Mouse (Mus musculus) heart, embryonic 10.5 days (tissue): Measurements from ENCODE around the gene Zfp148. TPM values are rescaled to one million over a fixed set of nuclear protein-coding genes. Genes with fewer than 3 reads are reported as not detected.
"Not testable (repeated sequence)": the region's sequence is repeated elsewhere in the genome, so short reads cannot be mapped to it uniquely, and the experiment has no call there.

Source experiments
- DNase-seq: peaks from one replicate; pipeline ENCODE4 v3.0.0-alpha.2; 2017; ENCODE audit warnings: low spot score
- H3K27ac ChIP-seq: fragments of 300-500 bp; sonication (generic); 2 replicates; pipeline ENCODE4 v1.5.1; 2016; ENCODE audit warnings: mild to moderate bottlenecking
- H3K27me3 ChIP-seq: fragments of 300-500 bp; sonication (generic); 2 replicates; pipeline ENCODE4 v1.6.1; 2016; ENCODE audit warnings: mild to moderate bottlenecking; ENCODE audit not compliant: poor library complexity, insufficient read depth, severe bottlenecking
- H3K36me3 ChIP-seq: fragments of 300-500 bp; sonication (generic); 2 replicates; pipeline ENCODE4 v1.6.1; 2016; ENCODE audit warnings: mild to moderate bottlenecking, moderate library complexity
- H3K4me1 ChIP-seq: fragments of 300-500 bp; sonication (generic); 2 replicates; pipeline ENCODE4 v1.6.1; 2016; ENCODE audit warnings: mild to moderate bottlenecking
- H3K4me3 ChIP-seq: fragments of 300-500 bp; sonication (generic); 2 replicates; pipeline ENCODE4 v1.5.1; 2016; ENCODE audit warnings: mild to moderate bottlenecking, moderate library complexity
- H3K9me3 ChIP-seq: fragments of 300-500 bp; sonication (generic); 2 replicates; pipeline ENCODE4 v1.6.1; 2016; ENCODE audit warnings: mild to moderate bottlenecking, moderate library complexity
- WGBS: fragments of 180-500 bp; shearing (Covaris S2); methylation state at CpG from one replicate; pipeline ENCODE4 v1.1.7; 2016; 5-methylcytosine and 5-hydroxymethylcytosine counted together
- polyA plus RNA-seq: library from polyadenylated mRNA; unstranded; fragments of >200 nt; fragmentation: Nextera tagmentation; extraction: Ambion mirVana; gene quantifications from 2 replicates; pipeline ENCODE4 v1.2.1, GENCODE M21; 2016

Zfp148 gene
- polyA plus RNA-seq = 38.0 and 43.5 TPM in 2 replicates

DNA sequence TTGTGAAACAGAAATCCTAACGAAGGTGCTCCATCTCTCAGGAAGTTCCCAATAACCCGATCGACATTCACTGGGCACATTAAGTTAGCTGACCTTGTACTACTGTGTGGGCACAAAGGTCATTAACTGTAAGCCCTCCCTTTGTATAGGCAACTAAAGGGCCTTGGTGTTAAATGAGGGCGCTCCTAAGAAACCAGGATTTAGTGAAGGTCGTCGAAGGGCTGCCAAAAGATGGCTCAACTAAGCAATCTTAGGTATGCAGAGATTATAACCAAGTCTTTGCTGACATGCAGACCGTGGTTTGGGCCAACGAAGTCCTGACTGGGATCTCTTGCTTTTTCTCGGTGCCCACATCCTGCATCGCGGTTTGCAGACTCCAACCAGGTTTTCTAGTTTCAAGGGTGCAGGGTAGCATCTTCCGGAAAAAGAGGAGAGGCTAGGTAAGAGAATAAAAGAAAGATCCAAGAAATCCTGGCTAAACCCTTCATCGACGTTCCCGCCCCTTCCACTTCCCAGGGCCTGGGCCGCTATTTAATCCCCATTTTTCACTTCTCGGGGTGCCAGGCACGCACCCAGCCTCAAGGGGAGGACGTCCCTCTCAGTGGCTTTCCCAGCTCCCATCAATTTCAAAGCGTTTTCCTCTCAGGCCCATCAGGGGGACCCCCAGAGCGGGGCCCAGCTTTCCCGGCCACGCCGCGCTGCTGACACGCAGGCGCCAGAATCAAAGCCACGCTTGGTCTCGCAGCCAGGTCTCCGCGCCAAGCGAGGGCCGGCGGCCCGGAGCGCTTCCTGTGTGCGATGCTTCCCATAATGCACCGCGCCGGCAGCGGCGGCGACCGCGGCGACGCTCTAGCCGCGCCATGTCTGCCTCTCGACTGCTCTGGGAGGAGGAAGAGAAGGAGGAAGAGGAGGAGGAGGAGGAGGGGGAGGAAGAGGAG, at the start of gene Zfp148:
Gene Zfp148, plus strand, starts transcription at position 893 of the 938 bp plus-strand sequence.
- peaks cover 13% of the 10 kb centered on the region; the same call in 1 of the 2 replicates for H3K4me1 ChIP-seq
- whole genome bisulfite sequencing = 4% methylated on average over 47 of the region's 50 CpGs
- H3K9me3 ChIP-seq, H3K27me3 ChIP-seq, H3K36me3 ChIP-seq: not testable (repeated sequence)
- DNase-seq = peak; percentile 94
- peak within 1 kb of the TSS; percentile 99 for H3K27ac ChIP-seq
- peak within 1 kb of the TSS; percentile 98 for H3K4me3 ChIP-seq

DNA sequence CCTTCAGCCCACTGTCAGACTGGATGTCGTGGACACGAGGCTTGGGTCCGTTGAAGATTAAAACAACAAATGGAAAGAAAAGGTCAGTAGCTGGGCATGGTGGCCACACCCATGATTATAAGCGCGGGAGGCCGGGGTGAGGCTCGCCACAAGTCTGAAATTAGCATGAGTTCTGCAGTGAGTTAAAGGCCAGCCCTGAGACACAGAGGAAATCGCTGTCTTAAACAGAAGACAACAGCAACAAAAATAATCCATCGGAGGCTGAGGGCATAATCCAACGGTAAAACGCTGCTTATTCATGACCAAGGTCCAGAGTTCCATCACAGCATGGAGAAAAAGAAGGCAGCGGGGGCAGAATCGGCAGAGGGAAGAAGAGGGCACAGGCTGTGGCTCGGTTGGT, 47.6 kb upstream of the Zfp148 start:
- no peaks in the 10 kb centered on the region for H3K36me3 ChIP-seq
- H3K4me1 ChIP-seq = peaks cover 10% of the 10 kb centered on the region
- WGBS = 76% methylated on average over 14 of the region's 14 CpGs
- no peak overlapping the region for H3K27ac ChIP-seq
- H3K4me3 ChIP-seq = no peak overlapping the region
- H3K9me3 ChIP-seq = no peaks in the 10 kb centered on the region
- DNase-seq = no peak
- no peaks in the 10 kb centered on the region for H3K27me3 ChIP-seq

DNA sequence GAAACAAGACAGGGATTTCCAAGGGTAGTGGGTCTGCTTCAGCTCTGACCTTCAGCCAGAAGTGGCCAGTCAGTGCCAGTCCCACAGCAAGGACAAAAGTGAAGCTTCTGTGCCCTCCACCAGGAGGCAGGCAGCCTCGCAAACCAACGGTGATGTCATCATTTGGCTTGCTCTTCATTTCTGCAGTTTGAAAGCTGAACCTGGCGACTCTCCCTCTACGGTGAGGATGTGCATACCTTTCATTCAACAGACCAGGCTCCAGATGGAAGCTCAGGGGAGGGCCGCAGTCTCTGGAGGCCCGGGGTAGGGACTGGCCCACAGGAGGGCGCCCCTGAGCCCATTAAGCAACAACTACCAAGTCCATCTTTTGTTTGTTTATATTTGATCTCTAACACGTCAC, 43.5 kb upstream of the Zfp148 start:
- peak; percentile 88 for DNase-seq
- Histone ChIP-seq H3K36me3 (no peaks in the 10 kb centered on the region), H3K4me1 (peaks cover 14% of the 10 kb centered on the region), H3K9me3 (no peaks in the 10 kb centered on the region), H3K27ac (peak overlapping the region; percentile 31), H3K4me3 (no peak overlapping the region), H3K27me3 (no peaks in the 10 kb centered on the region)
- WGBS = 8% methylated on average over 8 of the region's 8 CpGs

DNA sequence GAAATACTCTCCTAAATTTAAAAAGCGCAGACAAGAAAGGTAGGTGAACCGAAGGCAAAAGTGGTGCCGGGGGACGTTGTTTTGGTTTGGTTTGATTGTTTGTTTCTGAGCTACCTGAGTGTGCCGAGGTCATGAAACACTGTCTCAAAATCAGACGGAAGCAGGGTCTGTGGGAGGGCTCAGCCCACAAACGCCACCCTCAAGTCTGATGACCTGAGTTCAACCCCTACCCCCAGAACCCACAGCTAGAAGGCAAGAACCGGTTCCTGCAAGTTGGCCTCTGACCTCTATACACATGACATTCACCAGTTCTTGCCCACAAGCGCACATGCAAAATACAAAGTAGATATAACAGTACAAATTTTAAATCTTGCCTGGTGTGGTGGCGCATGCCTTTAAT, 43.0 kb upstream of the Zfp148 start:
- Histone ChIP-seq H3K27ac (peak overlapping the region; percentile 30; the same call in 1 of the 2 replicates), H3K36me3 (no peaks in the 10 kb centered on the region), H3K4me1 (peaks cover 14% of the 10 kb centered on the region), H3K4me3 (no peak overlapping the region), H3K27me3 (no peaks in the 10 kb centered on the region), H3K9me3 (no peaks in the 10 kb centered on the region)
- 77% methylated on average over 10 of the region's 10 CpGs for WGBS
- no peak for DNase-seq

DNA sequence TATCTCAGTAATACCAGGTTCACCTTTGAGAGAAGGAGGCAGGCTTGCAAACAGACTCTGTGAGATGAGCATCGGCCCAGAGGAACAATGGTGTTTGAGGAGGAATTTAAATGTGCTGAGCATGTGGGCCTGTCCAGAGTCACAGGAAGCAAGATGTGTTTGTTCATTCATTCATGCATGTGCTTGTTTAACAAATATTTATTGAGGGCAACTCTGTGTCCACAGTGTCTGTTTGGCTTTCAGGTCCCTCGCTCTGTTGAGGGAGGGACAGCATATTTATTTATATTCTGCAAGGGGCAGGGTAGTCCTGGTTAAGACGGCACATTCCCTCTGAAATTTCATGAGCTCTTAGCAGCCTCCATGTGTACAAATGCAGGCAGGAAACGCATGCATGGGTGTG, 42.1 kb upstream of the Zfp148 start:
- no peak overlapping the region for H3K27ac ChIP-seq

DNA sequence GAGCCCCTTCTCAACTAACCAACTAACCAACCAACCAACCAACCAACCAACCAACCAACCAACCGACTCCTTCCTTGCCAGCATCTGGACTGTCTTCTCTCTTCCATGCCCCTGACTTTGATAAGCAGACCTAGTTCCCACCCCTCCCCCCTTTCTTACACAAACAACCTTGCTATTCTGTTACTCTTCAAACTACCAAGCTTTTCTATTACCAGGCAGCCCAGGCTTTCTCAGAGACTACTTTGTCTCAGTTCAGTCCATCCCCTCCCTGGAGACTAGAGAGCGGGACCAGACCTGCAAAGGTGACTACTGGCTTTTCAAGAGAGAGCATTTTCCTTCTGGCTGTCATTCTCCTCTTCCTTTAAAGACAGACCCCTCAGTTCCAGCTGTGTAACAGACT, 41.2 kb upstream of the Zfp148 start:
- H3K36me3 ChIP-seq = no peaks in the 10 kb centered on the region
- DNase-seq = no peak
- peaks cover 22% of the 10 kb centered on the region for H3K4me1 ChIP-seq
- no peak overlapping the region for H3K4me3 ChIP-seq
- H3K9me3 ChIP-seq = no peaks in the 10 kb centered on the region
- no peaks in the 10 kb centered on the region for H3K27me3 ChIP-seq
- no peak overlapping the region for H3K27ac ChIP-seq
- 58% methylated on average over 2 of the region's 2 CpGs for whole genome bisulfite sequencing

More for the DNA sequence above, 42.1 kb upstream of the Zfp148 start:
- no peaks in the 10 kb centered on the region for H3K9me3 ChIP-seq
- H3K4me1 ChIP-seq = peaks cover 14% of the 10 kb centered on the region
- DNase-seq = no peak
- WGBS = 73% methylated on average over 4 of the region's 4 CpGs
- H3K36me3 ChIP-seq = no peaks in the 10 kb centered on the region
- H3K4me3 ChIP-seq = no peak overlapping the region
- H3K27me3 ChIP-seq = no peaks in the 10 kb centered on the region

DNA sequence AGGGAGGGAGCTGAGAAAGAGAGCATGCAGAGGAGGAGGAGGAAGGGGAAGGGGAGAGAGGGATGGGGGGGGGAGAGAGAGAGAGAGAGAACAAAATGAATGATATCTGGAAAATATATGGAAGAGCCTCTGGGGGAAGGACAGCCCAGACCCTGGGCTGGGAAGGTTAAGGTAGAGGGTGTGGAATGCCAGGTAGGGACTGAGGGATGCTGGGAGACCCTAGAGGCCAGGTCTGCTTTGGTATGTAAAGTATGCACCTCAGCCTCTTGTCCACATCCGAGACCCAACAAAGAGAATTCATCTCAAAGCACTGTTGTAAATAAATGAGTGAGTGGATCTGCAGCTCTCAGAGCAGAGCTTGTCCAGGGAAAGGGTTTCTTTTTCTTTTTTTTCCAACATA, 38.3 kb upstream of the Zfp148 start:
- no peaks in the 10 kb centered on the region for H3K27me3 ChIP-seq
- peaks cover 34% of the 10 kb centered on the region for H3K4me1 ChIP-seq
- H3K9me3 ChIP-seq = no peaks in the 10 kb centered on the region
- H3K4me3 ChIP-seq = no peak overlapping the region
- 38% methylated on average over 1 of the region's 1 CpGs for WGBS
- no peak for DNase-seq
- H3K36me3 ChIP-seq = no peaks in the 10 kb centered on the region
- no peak overlapping the region for H3K27ac ChIP-seq

DNA sequence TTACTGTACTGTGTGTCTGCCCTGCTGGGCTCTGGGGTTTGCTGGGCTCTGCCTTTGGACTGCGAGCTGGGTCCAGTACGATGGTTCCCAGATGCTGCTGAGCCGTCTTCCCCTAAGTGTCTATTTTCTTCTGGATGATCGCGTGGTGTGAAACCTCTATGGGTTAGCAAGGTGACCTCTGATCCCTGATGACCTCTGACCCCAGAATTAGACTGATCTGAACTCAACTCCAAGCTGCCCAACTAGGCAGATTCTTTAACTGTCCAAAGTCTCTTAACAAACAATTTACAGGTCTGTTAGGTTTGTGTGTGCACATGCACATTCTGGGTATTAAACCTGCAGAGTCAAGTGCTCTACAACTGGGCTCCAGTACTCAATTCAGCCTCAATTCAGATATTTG, 37.5 kb upstream of the Zfp148 start:
- DNase-seq = no peak
- Histone ChIP-seq H3K36me3 (no peaks in the 10 kb centered on the region), H3K9me3 (no peaks in the 10 kb centered on the region), H3K4me1 (peaks cover 27% of the 10 kb centered on the region), H3K27ac (peak overlapping the region; percentile 37; the same call in 1 of the 2 replicates), H3K4me3 (no peak overlapping the region), H3K27me3 (no peaks in the 10 kb centered on the region)
- 76% methylated on average over 5 of the region's 5 CpGs for WGBS

DNA sequence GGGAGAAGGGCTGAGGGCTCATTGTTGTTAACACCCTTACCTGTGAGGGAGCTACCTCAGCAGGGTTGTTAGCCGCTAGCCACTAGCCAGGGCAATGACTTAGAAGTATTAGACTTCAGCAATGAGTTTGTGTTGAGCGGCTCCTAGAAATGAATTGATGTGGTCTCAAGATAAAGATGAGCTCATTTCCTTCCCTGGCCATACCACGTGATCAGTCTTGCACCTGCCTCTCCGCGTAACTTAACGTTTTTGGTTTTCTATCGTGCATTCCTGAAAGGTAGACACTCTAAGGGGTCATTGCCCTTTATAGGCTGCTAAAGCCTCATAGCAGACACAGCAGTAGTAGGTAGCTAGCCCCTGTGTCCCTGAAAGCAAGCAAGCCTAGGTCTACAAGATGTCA, 37.0 kb upstream of the Zfp148 start:
- 83% methylated on average over 7 of the region's 7 CpGs for WGBS
- Histone ChIP-seq H3K36me3 (no peaks in the 10 kb centered on the region), H3K27ac (no peak overlapping the region), H3K4me1 (peaks cover 27% of the 10 kb centered on the region), H3K4me3 (no peak overlapping the region), H3K9me3 (no peaks in the 10 kb centered on the region), H3K27me3 (no peaks in the 10 kb centered on the region)
- no peak for DNase-seq

DNA sequence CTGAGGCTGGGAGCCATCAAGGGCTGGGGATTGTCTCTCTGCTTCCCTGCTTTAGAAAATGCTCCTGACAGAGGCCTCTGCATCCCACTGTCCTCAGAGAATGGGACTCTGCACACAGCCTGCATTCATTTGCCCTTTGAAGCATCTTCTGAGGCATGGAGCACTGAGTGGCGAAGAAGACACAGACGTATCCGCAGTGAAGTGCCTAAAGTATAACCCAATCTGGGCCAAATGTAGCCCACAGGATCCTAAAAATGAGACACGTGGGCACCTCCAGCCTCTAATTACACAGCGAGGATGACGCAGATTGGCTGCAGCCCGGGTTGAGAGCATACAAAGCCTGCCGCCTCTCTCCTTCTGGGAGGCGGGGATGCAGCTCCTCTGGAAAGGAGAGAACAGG, 36.3 kb upstream of the Zfp148 start:
- H3K4me3 ChIP-seq = no peak overlapping the region
- 64% methylated on average over 9 of the region's 9 CpGs for WGBS
- no peaks in the 10 kb centered on the region for H3K36me3 ChIP-seq
- no peak for DNase-seq
- H3K4me1 ChIP-seq = peaks cover 27% of the 10 kb centered on the region
- H3K27me3 ChIP-seq = no peaks in the 10 kb centered on the region
- H3K27ac ChIP-seq = no peak overlapping the region
- H3K9me3 ChIP-seq = no peaks in the 10 kb centered on the region

DNA sequence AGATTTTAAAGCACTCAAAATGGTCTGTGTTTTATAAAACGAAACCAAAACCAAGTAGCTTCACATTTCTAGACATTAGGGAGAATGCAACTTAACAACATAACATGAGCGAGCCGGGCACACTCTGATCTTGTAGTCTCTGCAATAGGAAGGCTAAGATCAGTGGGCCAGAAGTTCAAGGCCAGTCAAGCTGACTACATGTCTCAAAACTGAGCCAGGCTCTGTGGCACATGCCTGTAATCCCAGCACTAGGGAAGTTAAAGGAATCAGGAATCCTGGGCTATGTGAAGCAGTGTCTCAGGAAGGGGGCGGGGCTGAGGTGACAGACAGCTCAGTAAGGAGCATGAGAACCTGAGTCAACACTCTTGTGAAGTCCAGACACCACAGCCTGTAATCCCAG, 35.8 kb upstream of the Zfp148 start:
- Histone ChIP-seq H3K4me1 (peaks cover 23% of the 10 kb centered on the region), H3K4me3 (no peak overlapping the region), H3K27ac (0 out of 2 replicates have a peak overlapping the region, but pooled peaks have one; percentile 6), H3K9me3 (no peaks in the 10 kb centered on the region), H3K27me3 (no peaks in the 10 kb centered on the region), H3K36me3 (no peaks in the 10 kb centered on the region)
- 68% methylated on average over 4 of the region's 4 CpGs for WGBS
- no peak for DNase-seq

DNA sequence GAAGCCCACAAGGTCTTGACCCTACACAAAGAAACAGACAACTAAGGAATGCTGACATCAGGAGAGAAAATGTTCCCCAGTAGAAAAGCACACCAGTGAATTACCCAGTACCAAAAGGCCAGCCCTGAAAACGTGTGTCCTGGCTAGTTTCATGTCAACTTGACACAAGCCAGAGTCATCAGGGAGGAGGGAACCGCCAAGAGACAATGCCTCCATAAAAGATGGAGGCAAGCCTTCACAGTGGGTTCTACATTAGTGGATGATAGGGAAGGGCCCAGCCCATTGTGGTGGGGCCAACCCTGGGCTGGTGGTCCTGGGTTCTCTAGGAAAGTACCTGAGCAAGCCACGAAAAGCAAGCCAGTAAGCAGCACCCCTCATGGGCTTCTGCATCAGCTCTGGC, 34.3 kb upstream of the Zfp148 start:
- peak overlapping the region; percentile 59; the same call in 1 of the 2 replicates for H3K27ac ChIP-seq

DNA sequence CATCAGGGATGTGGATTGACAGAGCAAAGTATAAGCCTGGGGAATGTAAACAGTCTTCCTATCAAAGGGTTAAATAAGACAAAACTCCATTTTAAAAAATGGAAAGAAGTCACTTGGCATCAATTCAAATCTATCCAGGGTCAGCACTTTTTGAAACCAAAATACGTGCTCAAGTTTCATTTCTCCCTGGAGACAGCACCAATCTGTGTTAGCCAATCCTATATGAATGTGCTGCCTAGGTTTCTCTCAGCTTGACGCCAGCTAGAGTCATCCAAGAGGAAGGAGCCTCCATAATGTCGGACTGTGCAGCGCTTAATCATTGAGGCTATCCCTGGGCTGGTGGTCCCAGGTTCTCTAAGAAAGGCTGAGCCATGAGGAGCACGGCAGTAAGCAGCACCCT, 33.5 kb upstream of the Zfp148 start:
- 83% methylated on average over 5 of the region's 5 CpGs for WGBS
- no peaks in the 10 kb centered on the region for H3K27me3 ChIP-seq
- no peak overlapping the region for H3K27ac ChIP-seq
- no peak for DNase-seq
- H3K36me3 ChIP-seq = no peaks in the 10 kb centered on the region
- no peaks in the 10 kb centered on the region for H3K9me3 ChIP-seq
- no peak overlapping the region for H3K4me3 ChIP-seq
- H3K4me1 ChIP-seq = peaks cover 23% of the 10 kb centered on the region

More for the DNA sequence above, 34.3 kb upstream of the Zfp148 start:
- no peak for DNase-seq
- H3K4me1 ChIP-seq = peaks cover 23% of the 10 kb centered on the region
- WGBS = 38% methylated on average over 3 of the region's 3 CpGs
- no peaks in the 10 kb centered on the region for H3K27me3 ChIP-seq
- no peak overlapping the region for H3K4me3 ChIP-seq
- no peaks in the 10 kb centered on the region for H3K36me3 ChIP-seq
- H3K9me3 ChIP-seq = no peaks in the 10 kb centered on the region
